Mouse (Mus musculus): ENCODE results near the gene Pappa2. TPM values are rescaled to one million over a fixed set of nuclear protein-coding genes. Genes with fewer than 3 reads are reported as not detected.
A peak's percentile ranks its signal among the peaks of the same experiment; 100 is the strongest.

The Pappa2 gene
- polyA plus RNA-seq, 2 experiments = 0.07 to 0.08 TPM

DNA sequence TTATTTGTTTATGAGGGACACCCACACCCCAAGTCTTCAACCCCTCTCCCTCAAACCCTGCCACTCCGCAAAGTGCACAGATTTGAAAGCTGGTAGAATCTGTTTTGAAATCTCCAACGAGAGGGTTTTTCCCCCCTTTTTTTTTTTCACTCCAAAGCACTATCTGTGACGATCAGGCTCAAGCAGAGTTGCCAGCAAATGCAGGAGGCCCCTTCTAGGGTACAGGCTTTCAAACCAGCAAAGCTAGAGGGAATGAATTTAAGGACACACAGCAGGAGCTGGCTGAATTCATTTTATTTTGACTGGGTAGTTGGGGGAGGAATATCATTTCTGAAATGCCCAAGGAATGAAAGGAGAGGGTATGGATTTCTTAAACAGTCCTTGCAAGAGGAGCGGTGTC, 19.3 kb downstream of the Pappa2 start:
- Histone ChIP-seq H3K27ac (no peak overlapping the region), H3K4me3 (ENCODE audit: insufficient read depth in 1 of 2, low read depth in 2 of 2, low read length in 2 of 2) (no peak overlapping the region), H3K9ac (replicated peaks) (no peak overlapping the region), H3K36me3 (replicated peaks; ENCODE audit: control insufficient read depth, insufficient read depth, low read depth) (no peaks in the 10 kb centered on the region), H3K4me1 (replicated peaks; ENCODE audit: control insufficient read depth in 2 of 2, insufficient read depth in 2 of 2, low read length in 1 of 2) (no peaks in the 10 kb centered on the region), H3K4me2 (ENCODE audit: low read depth) (no peak overlapping the region), H3K27me3 (ENCODE audit: control insufficient read depth, insufficient read depth, low read length) (no peaks in the 10 kb centered on the region), H3K9me3 (ENCODE audit: control insufficient read depth, low read length) (no peaks in the 10 kb centered on the region)
- TF ChIP-seq CTCF (IDR thresholded peaks at IDR 0.05; ENCODE audit: low read depth) = no peak
- no peak for TF ChIP-seq EP300 (IDR thresholded peaks at IDR 0.05; ENCODE audit: low read depth)
- WGBS (ENCODE audit: insufficient replicate concordance) = 37% methylated on average over 4 of the region's 4 CpGs
- ATAC-seq (ENCODE audit: insufficient read depth) = no peak
- DNase-seq (ENCODE audit: low read depth in 3 of 3, low spot score in 3 of 3) = no peak

DNA sequence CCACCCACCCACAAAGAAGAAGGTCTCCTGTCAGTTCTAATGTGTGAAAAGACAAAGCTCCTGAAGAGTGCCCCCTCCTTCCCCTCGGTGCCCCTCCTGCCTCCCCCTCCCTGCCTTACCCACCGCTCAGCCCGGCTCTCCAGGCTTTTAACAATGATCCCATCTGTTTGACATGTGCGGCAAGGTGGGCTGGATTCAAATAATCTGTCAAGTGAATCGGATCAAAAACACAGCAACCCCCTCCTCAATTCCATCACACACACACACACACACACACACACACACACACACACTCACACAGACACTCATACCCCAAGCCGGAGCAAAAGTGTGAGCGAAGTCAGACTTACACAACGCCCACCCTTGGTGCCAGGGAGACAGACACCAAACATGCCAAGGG, 19.7 kb downstream of the Pappa2 start:
- WGBS (ENCODE audit: insufficient replicate concordance) = 33% methylated on average over 8 of the region's 8 CpGs
- no peaks in the 10 kb centered on the region for H3K4me1 ChIP-seq (replicated peaks; ENCODE audit: control insufficient read depth in 2 of 2, insufficient read depth in 2 of 2, low read length in 1 of 2)
- no peak overlapping the region for H3K4me3 ChIP-seq (ENCODE audit: insufficient read depth in 1 of 2, low read depth in 2 of 2, low read length in 2 of 2)

DNA sequence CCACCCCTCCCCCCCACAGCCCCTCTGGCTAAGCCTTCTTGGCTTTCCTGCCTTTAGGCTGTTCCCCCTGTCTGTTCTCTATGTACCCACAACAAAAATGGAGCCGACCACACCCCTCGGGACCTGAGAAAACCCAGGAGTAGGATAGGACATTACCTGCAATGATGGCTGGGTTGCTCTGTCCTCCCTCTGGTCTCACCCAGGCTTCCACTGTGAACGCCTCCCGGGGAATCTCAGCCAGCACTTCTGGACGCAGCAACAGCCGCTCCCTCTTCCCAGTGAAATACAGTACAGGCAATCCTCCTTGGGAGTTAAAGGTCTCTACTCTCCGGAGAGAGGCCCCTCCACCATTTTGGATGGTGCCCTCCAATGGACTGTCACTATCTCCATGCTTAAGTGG, 23.9 kb downstream of the Pappa2 start:
- no peak for ATAC-seq (ENCODE audit: insufficient read depth)
- Histone ChIP-seq H3K4me1 (replicated peaks; ENCODE audit: control insufficient read depth in 2 of 2, insufficient read depth in 2 of 2, low read length in 1 of 2) (no peaks in the 10 kb centered on the region), H3K9ac (replicated peaks) (no peak overlapping the region), H3K27me3 (ENCODE audit: control insufficient read depth, insufficient read depth, low read length) (no peaks in the 10 kb centered on the region), H3K27ac (no peak overlapping the region), H3K36me3 (replicated peaks; ENCODE audit: control insufficient read depth, insufficient read depth, low read depth) (no peaks in the 10 kb centered on the region), H3K9me3 (ENCODE audit: control insufficient read depth, low read length) (no peaks in the 10 kb centered on the region), H3K4me3 (ENCODE audit: insufficient read depth in 1 of 2, low read depth in 2 of 2, low read length in 2 of 2) (no peak overlapping the region), H3K4me2 (ENCODE audit: low read depth) (no peak overlapping the region)
- DNase-seq (ENCODE audit: low read depth in 3 of 3, low spot score in 3 of 3) = no peak
- TF ChIP-seq EP300 (IDR thresholded peaks at IDR 0.05; ENCODE audit: low read depth) (no peak), CTCF (IDR thresholded peaks at IDR 0.05; ENCODE audit: low read depth) (no peak)
- 56% methylated on average over 7 of the region's 7 CpGs for WGBS (ENCODE audit: insufficient replicate concordance)

More for the DNA sequence above, 19.7 kb downstream of the Pappa2 start:
- DNase-seq (ENCODE audit: low read depth in 3 of 3, low spot score in 3 of 3) = no peak
- H3K36me3 ChIP-seq (replicated peaks; ENCODE audit: control insufficient read depth, insufficient read depth, low read depth) = no peaks in the 10 kb centered on the region
- TF ChIP-seq EP300 (IDR thresholded peaks at IDR 0.05; ENCODE audit: low read depth) (no peak), CTCF (IDR thresholded peaks at IDR 0.05; ENCODE audit: low read depth) (no peak)
- H3K9me3 ChIP-seq (ENCODE audit: control insufficient read depth, low read length) = no peaks in the 10 kb centered on the region
- no peak overlapping the region for H3K4me2 ChIP-seq (ENCODE audit: low read depth)
- ATAC-seq (ENCODE audit: insufficient read depth) = no peak
- no peaks in the 10 kb centered on the region for H3K27me3 ChIP-seq (ENCODE audit: control insufficient read depth, insufficient read depth, low read length)
- H3K9ac ChIP-seq (replicated peaks) = no peak overlapping the region
- H3K27ac ChIP-seq = no peak overlapping the region

- ATAC-seq (ENCODE audit: insufficient read depth) = no peak
- 41% methylated on average over 6 of the region's 6 CpGs for WGBS (ENCODE audit: insufficient replicate concordance)
- Histone ChIP-seq H3K27me3 (ENCODE audit: control insufficient read depth, insufficient read depth, low read length) (no peaks in the 10 kb centered on the region), H3K4me1 (replicated peaks; ENCODE audit: control insufficient read depth in 2 of 2, insufficient read depth in 2 of 2, low read length in 1 of 2) (no peaks in the 10 kb centered on the region), H3K9ac (replicated peaks) (no peak overlapping the region), H3K36me3 (replicated peaks; ENCODE audit: control insufficient read depth, insufficient read depth, low read depth) (no peaks in the 10 kb centered on the region), H3K27ac (no peak overlapping the region), H3K9me3 (ENCODE audit: control insufficient read depth, low read length) (no peaks in the 10 kb centered on the region), H3K4me2 (ENCODE audit: low read depth) (no peak overlapping the region), H3K4me3 (ENCODE audit: insufficient read depth in 1 of 2, low read depth in 2 of 2, low read length in 2 of 2) (no peak overlapping the region)
- no peak for DNase-seq (ENCODE audit: low read depth in 3 of 3, low spot score in 3 of 3)
- TF ChIP-seq EP300 (IDR thresholded peaks at IDR 0.05; ENCODE audit: low read depth) = no peak
These were observed 25.5 kb downstream of the Pappa2 start for GRCm38 (mm10) chr1:158954785-158955184.

GRCm38 (mm10) chr1:158953479-158954207, 26.6 kb downstream of the Pappa2 start:
- no peaks in the 10 kb centered on the region for H3K36me3 ChIP-seq (replicated peaks; ENCODE audit: control insufficient read depth, insufficient read depth, low read depth)
- H3K27me3 ChIP-seq (ENCODE audit: control insufficient read depth, insufficient read depth, low read length) = no peaks in the 10 kb centered on the region
- H3K9me3 ChIP-seq (ENCODE audit: control insufficient read depth, low read length) = no peaks in the 10 kb centered on the region
- no peak overlapping the region for H3K9ac ChIP-seq (replicated peaks)
- no peak overlapping the region for H3K27ac ChIP-seq
- WGBS (ENCODE audit: insufficient replicate concordance) = 30% methylated on average over 6 of the region's 6 CpGs
- DNase-seq (ENCODE audit: low read depth in 3 of 3, low spot score in 3 of 3) = peak; percentile 9 to 23 (median 17)
- H3K4me3 ChIP-seq (ENCODE audit: insufficient read depth in 1 of 2, low read depth in 2 of 2, low read length in 2 of 2) = no peak overlapping the region
- no peak overlapping the region for H3K4me2 ChIP-seq (ENCODE audit: low read depth)
- ATAC-seq (ENCODE audit: insufficient read depth) = no peak
- no peaks in the 10 kb centered on the region for H3K4me1 ChIP-seq (replicated peaks; ENCODE audit: control insufficient read depth in 2 of 2, insufficient read depth in 2 of 2, low read length in 1 of 2)
- TF ChIP-seq EP300 (IDR thresholded peaks at IDR 0.05; ENCODE audit: low read depth) = no peak
- TF ChIP-seq CTCF (IDR thresholded peaks at IDR 0.05; ENCODE audit: low read depth) = peak; percentile 76

Data from liver, embryonic 14.5 days (tissue).